Mouse (Mus musculus) naive thymus-derived CD4-positive, alpha-beta T cell, adult 5 months (primary cell): ENCODE results near the gene Pax8. TPM values are rescaled to one million over a fixed set of nuclear protein-coding genes. Genes with fewer than 3 reads are reported as not detected.

ENCODE experiments used
- polyA plus RNA-seq: library from polyadenylated mRNA; unstranded; fragments of 100-300 nt; shearing (Covaris generic); gene quantifications from one replicate; pipeline ENCODE4 v1.2.1, GENCODE M21; 2017

Gene Pax8
- polyA plus RNA-seq: 0.60 TPM

GRCm38 (mm10) chr2:24475420-24475819, at the start of gene Pax8:
TSS of gene Pax8 (minus strand) at chr2:24475599.

Other genes with a start within 250 kb of the Pax8 start
- gene Il1f5, start 198.6 kb downstream of the Pax8 start, polyA plus RNA-seq: not detected
- not detected for gene Il1f10, start 184.4 kb downstream of the Pax8 start, polyA plus RNA-seq
- gene Il1rn, start 138.7 kb downstream of the Pax8 start, polyA plus RNA-seq: 0.44 TPM
- gene Psd4, start 108.0 kb downstream of the Pax8 start, polyA plus RNA-seq: 107 TPM